Mouse (Mus musculus) ES-E14 (cell line): ENCODE measurements around the gene Sncb. TPM values are rescaled to one million over a fixed set of nuclear protein-coding genes. Genes with fewer than 3 reads are reported as not detected.

Experiments used
- DNase-seq: peaks from one replicate; pipeline ENCODE4 v3.0.0-alpha.2; 2013; ENCODE audit warnings: low read depth, low spot score
- H3K27ac ChIP-seq: 2 replicates; pipeline ENCODE4 v1.5.1; 2012; ENCODE audit warnings: low read depth, mild to moderate bottlenecking, low read length, moderate library complexity, mixed read lengths; ENCODE audit not compliant: poor library complexity, insufficient read depth, severe bottlenecking
- H3K36me3 ChIP-seq: 2 replicates; pipeline ENCODE4 v1.6.1; 2012; ENCODE audit warnings: mild to moderate bottlenecking, low read length, moderate library complexity, mixed read lengths; ENCODE audit not compliant: control insufficient read depth, poor library complexity, insufficient read depth, severe bottlenecking
- H3K4me1 ChIP-seq, 2 experiments: fragments of 150-350 bp in 1 of 2; sonication (generic) in 1 of 2; 2 replicates each; pipeline ENCODE4 v1.6.1; 2012; ENCODE audit warnings: low read length in 2 of 2, mild to moderate bottlenecking in 1 of 2, mixed read lengths in 1 of 2; ENCODE audit not compliant: control insufficient read depth in 2 of 2, insufficient read depth in 2 of 2, poor library complexity in 1 of 2
- H3K4me3 ChIP-seq, 2 experiments: fragments of 150-350 bp in 1 of 2; sonication (generic) in 1 of 2; 2 replicates each; pipeline ENCODE4 v1.5.1; 2012; ENCODE audit warnings: low read length in 2 of 2, low read depth in 1 of 2, mild to moderate bottlenecking in 1 of 2, mixed read lengths in 1 of 2; ENCODE audit not compliant: insufficient read depth in 1 of 2, poor library complexity in 1 of 2, severe bottlenecking in 1 of 2
- H3K9ac ChIP-seq: 2 replicates; pipeline ENCODE4 v1.6.1; 2012; ENCODE audit warnings: low read depth, mild to moderate bottlenecking, low read length, mixed read lengths; ENCODE audit not compliant: poor library complexity, insufficient read depth, severe bottlenecking
- H3K9me3 ChIP-seq: fragments of 150-350 bp; sonication (generic); 2 replicates; pipeline ENCODE4 v1.6.1; 2012; ENCODE audit warnings: low read depth, mild to moderate bottlenecking, low read length; ENCODE audit not compliant: control insufficient read depth, insufficient read depth
- CHD2 ChIP-seq: IDR thresholded peaks from 2 replicates; pipeline ENCODE4 v1.6.1; 2014; ENCODE audit warnings: mild to moderate bottlenecking, low read depth, low read length, inconsistent platforms
- HCFC1 ChIP-seq: IDR thresholded peaks from 2 replicates; pipeline ENCODE4 v1.6.1; 2012; ENCODE audit warnings: low read length, inconsistent platforms, borderline replicate concordance; ENCODE audit not compliant: insufficient read depth
- MAFK ChIP-seq: IDR thresholded peaks from 2 replicates; pipeline ENCODE4 v1.6.1; 2014; ENCODE audit warnings: mild to moderate bottlenecking, low read depth, low read length, inconsistent platforms; ENCODE audit not compliant: insufficient read depth
- ZC3H11A ChIP-seq: IDR thresholded peaks from 2 replicates; pipeline ENCODE4 v1.6.1; 2012; ENCODE audit warnings: low read depth, mild to moderate bottlenecking, inconsistent platforms, low read length, borderline replicate concordance
- ZNF384 ChIP-seq: IDR thresholded peaks from 2 replicates; pipeline ENCODE4 v1.6.1; 2012; ENCODE audit warnings: low read depth, low read length, inconsistent platforms
- in situ Hi-C, 2 experiments: fragments of 600-800 bp; cut with MboI; formaldehyde crosslinking; loops; one replicate each; pipeline ENCODE4 v1.15.1; 2025; ENCODE audit warnings: low sequenced_read_pairs in 2 of 2, inconsistent platforms in 1 of 2; ENCODE audit not compliant: unreplicated experiment in 2 of 2
- total RNA-seq: library from RNA; depleted of rRNA; stranded (reverse); fragments of 300-350 nt; gene quantifications from 2 replicates; pipeline ENCODE4 v1.2.3, GENCODE M21; 2012

Sncb gene
- total RNA-seq, 1 experiment, result not detected

DNA sequence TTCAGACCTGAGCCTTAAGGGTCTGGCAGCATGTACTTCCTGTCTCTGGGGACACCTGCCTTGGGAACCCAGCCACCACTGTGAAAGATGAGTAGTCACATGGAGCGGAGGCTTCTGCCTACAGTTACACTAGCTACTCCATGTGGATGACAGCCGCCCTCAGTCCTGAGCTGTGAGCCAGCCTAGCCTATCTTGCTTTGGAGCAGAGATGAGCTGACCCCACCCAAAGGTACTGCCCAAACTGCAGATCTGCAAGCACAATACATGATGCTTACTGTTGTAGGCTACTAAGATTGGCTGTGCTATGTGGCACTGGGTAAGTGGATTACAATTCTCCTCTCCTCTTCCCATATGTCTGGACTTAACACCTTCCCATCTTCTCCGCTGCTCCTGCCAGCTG, 14.7 kb upstream of the Sncb start:
- in situ Hi-C loops, result no loop called here
- Histone ChIP-seq H3K4me3 (no peak overlapping the region), H3K9ac (no peak overlapping the region), H3K36me3 (no peaks in the 10 kb centered on the region), H3K4me1 (peaks cover 0 to 13% of the 10 kb centered on the region in 2 experiments; a peak in 2 of 4 replicates), H3K27ac (no peak overlapping the region), H3K9me3 (peaks cover 5% of the 10 kb centered on the region; the same call in 1 of the 2 replicates)
- TF ChIP-seq ZC3H11A (no peak), HCFC1 (no peak), CHD2 (no peak), ZNF384 (no peak), MAFK (no peak)
- DNase-seq, result no peak

DNA sequence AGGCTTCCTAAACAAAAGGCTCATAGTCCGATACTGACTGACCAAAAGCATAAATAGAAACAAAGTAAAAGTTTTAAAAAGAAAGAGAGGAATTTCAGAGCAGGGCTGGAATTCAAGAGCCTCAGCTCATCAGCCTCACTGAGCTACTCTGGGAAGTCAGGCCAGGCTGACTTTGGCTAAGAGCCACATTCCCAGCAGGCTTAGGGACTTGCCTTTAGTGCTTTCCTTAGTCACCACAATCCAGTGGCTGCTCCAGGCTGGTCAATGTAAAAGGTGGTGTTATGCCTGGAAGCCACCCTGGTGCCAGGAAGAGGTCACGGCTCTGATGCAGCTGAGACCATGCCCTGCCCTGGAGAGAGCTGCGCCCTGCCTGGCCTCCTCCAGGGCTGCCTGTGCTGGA, 14.2 kb upstream of the Sncb start:
- no peaks in the 10 kb centered on the region for H3K36me3 ChIP-seq
- no peak for DNase-seq

DNA sequence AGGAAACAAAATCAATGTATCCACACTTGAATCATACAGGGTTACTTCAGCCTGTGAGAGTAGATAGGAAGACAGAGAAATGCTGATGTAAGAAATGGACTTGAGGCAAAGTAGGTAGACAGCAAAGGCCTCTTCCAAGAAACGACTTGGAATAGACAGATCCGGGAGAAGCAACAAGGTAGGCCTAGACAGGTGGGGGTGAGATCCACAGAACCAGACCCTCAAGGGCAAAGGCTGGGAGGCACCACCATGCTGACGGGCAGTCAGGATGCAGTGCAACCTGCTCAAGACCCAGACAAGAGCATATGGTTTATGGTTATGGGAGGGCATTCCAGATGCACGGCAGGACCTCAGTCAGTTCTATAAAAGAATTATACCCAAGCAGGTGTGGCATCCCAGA, 617 bp upstream of the Sncb start:
- no peak for TF ChIP-seq CHD2
- TF ChIP-seq HCFC1, result no peak
- TF ChIP-seq ZNF384, result no peak
- no peak for TF ChIP-seq ZC3H11A
- H3K4me1 ChIP-seq, result peaks cover 0 to 7% of the 10 kb centered on the region in 2 experiments; a peak in 1 of 4 replicates
- in situ Hi-C loops, result no loop called here

More for the DNA sequence above, 14.2 kb upstream of the Sncb start:
- H3K27ac ChIP-seq, result no peak overlapping the region
- in situ Hi-C loops, result no loop called here
- no peak overlapping the region for H3K4me3 ChIP-seq
- TF ChIP-seq CHD2 (no peak), ZNF384 (no peak), MAFK (no peak), HCFC1 (no peak), ZC3H11A (no peak)
- no peak overlapping the region for H3K9ac ChIP-seq
- peaks cover 0 to 13% of the 10 kb centered on the region in 2 experiments; a peak in 2 of 4 replicates for H3K4me1 ChIP-seq
- peaks cover 8% of the 10 kb centered on the region; the same call in 1 of the 2 replicates for H3K9me3 ChIP-seq

DNA sequence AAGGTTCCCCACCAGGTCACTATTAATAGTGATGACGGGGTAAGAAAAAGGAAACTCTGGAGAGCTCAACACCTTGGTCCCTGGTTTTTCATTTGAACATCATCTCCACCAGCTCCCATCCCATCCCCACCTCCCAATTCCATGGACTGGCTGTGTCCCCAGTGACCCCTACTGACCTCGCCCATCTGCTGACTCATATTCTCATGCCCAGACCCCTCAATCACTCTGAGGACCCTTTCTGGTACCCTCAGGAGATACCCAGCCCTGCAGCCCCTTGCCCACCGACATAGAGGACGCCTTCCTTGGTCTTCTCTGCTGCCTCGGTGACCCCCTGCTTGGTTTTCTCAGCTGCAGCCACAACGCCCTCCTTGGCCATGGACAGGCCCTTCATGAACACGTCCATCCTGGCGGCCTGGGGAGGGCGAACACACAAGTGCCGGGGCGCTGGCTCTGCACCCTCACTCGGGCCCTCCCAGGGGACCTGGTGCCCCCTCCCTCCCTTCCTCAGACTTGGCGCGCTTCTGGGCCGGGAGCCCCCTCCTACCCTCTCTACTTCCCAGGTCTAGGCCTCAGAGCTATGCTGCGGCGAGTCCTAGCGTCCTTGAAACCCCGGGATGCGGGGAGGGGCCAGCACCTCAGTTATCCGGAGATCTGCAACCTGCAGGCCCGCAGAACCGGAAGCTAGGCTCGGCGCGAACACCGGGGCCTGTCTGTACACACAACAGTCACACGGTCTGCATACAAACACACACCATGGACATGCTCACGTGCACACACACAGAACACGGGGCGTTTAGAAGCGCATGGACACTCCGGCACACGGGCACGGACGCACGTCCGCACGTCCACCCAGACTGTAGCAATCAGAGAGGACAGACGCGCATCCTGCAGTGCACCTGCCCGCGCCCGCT, 859 bp downstream of the Sncb start:
- Histone ChIP-seq H3K4me3 (peak overlapping the region; percentile 77 to 78), H3K9ac (peak overlapping the region; percentile 54), H3K4me1 (peaks cover 0 to 7% of the 10 kb centered on the region in 2 experiments; a peak in 1 of 4 replicates), H3K36me3 (no peaks in the 10 kb centered on the region), H3K9me3 (peaks cover under 1% of the 10 kb centered on the region; the same call in 1 of the 2 replicates), H3K27ac (no peak overlapping the region)
- no peak for TF ChIP-seq ZNF384
- in situ Hi-C loops, result no loop called here
- no peak for DNase-seq

More for the DNA sequence above, 617 bp upstream of the Sncb start:
- Histone ChIP-seq H3K9me3 (peaks cover 4% of the 10 kb centered on the region; the same call in 1 of the 2 replicates), H3K36me3 (no peaks in the 10 kb centered on the region), H3K27ac (no peak overlapping the region; the same call in 1 of the 2 replicates), H3K4me3 (no peak overlapping the region), H3K9ac (no peak overlapping the region)
- no peak for DNase-seq

DNA sequence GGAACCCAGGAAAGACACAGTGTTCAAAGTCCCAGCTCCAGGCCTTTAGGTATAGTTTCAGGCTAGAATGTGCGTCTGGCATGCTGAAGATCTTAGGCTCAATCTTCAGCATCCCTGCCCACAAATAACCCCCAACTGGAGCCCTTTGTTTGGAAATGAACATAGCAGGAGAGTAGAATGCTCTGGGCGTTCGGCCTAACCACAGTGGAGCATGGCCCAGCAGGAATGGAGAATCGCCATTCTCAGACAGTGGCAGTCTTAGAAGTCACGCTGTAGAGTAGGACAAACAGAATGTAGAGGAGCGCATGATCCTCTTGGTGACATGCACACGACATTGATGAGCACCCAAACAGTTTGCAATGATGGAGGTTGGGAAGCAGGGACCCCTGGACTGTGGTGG, 5.5 kb downstream of the Sncb start:
- Histone ChIP-seq H3K27ac (no peak overlapping the region), H3K9ac (no peak overlapping the region), H3K9me3 (no peaks in the 10 kb centered on the region), H3K36me3 (no peaks in the 10 kb centered on the region), H3K4me1 (peaks cover 0 to 12% of the 10 kb centered on the region in 2 experiments; a peak in 2 of 4 replicates), H3K4me3 (no peak overlapping the region)
- TF ChIP-seq ZNF384 (no peak), CHD2 (no peak), ZC3H11A (no peak), HCFC1 (no peak), MAFK (no peak)
- in situ Hi-C loops, result no loop called here
- no peak for DNase-seq
